Mouse (Mus musculus) olfactory bulb, adult 2 months (tissue): ENCODE measurements at regions not wholly inside any gene's neighbourhood (a gene's known extent, or its start where the extent isn't known, plus 50 kb on each side); places are given as distances from the start of the nearest gene placed in this dataset.

Experiments
- H3K27ac ChIP-seq: fragments of 200-500 bp; 2 replicates; pipeline ENCODE4 v1.5.1; 2012; ENCODE audit warnings: low read depth, low read length; ENCODE audit not compliant: insufficient read depth
- H3K4me1 ChIP-seq: fragments of 200-500 bp; 2 replicates; pipeline ENCODE4 v1.6.1; 2012; ENCODE audit warnings: low read length; ENCODE audit not compliant: control insufficient read depth, insufficient read depth
- H3K4me3 ChIP-seq: fragments of 200-500 bp; 2 replicates; pipeline ENCODE4 v1.5.1; 2012; ENCODE audit warnings: mild to moderate bottlenecking, low read depth, low read length, moderate library complexity; ENCODE audit not compliant: insufficient read depth
- CTCF ChIP-seq: fragments of 200-500 bp; IDR thresholded peaks from 2 replicates; pipeline ENCODE4 v1.5.1; 2012; ENCODE audit warnings: low read depth, mild to moderate bottlenecking, low read length, moderate library complexity; ENCODE audit not compliant: insufficient read depth
- POLR2A ChIP-seq: fragments of 200-500 bp; IDR thresholded peaks from 2 replicates; pipeline ENCODE4 v1.6.1; 2012; ENCODE audit warnings: mild to moderate bottlenecking, low read depth, low read length, moderate library complexity; ENCODE audit not compliant: insufficient read depth
- WGBS: fragments of 180-500 bp; shearing (Covaris S2); methylation state at CpG from one replicate; pipeline ENCODE4 v1.1.7; 2018; 5-methylcytosine and 5-hydroxymethylcytosine counted together

DNA sequence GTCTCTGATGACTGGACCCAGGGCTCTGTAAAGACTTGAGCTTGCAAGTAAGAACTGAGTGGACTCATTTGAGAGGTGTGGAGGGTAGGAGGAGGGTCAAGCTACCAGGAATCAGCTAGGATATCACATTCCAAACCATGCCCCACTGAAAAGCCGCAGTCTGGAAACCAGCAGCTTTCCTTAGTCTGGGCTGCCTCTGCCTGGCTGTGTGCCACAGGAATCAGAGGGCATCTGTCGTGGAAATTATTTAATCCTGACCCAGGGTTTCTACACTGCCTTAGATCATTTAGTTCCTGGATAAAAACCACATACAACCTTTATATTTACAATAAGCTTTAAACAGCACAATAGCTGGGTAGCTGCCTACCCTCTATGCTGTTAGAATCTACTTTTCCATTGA is 66.4 kb downstream of the Fam43a start:
- no peaks in the 10 kb centered on the region; the same call in none of the 2 replicates for H3K4me1 ChIP-seq
- H3K4me3 ChIP-seq: no peak overlapping the region
- TF ChIP-seq POLR2A (no peak), CTCF (no peak)
- WGBS: 67% methylated on average over 2 of the region's 2 CpGs
- no peak overlapping the region for H3K27ac ChIP-seq

DNA sequence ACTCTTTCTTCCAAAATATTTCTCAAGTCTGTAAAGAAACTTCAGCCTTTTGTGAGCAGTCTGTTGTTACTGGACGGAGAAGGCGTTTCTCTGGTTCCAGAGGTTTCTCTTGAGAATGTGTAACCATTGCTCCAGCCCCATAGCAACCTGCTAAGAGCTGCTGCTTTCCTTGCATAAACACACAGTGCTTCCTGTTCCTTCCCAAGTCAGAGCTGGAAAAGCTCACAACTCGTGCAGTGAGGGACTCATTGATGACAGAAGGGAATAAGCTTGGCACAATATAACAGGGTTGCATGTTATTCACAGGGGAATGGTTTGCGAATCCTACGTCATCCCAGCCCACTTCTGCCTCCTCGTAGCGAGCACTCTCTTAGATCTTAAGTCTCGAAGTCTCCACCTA is 70.4 kb downstream of the Fam43a start:
- Histone ChIP-seq H3K4me1 (peaks cover 9% of the 10 kb centered on the region), H3K4me3 (no peak overlapping the region), H3K27ac (no peak overlapping the region)
- TF ChIP-seq CTCF: no peak
- TF ChIP-seq POLR2A: no peak
- 59% methylated on average over 8 of the region's 8 CpGs for WGBS

DNA sequence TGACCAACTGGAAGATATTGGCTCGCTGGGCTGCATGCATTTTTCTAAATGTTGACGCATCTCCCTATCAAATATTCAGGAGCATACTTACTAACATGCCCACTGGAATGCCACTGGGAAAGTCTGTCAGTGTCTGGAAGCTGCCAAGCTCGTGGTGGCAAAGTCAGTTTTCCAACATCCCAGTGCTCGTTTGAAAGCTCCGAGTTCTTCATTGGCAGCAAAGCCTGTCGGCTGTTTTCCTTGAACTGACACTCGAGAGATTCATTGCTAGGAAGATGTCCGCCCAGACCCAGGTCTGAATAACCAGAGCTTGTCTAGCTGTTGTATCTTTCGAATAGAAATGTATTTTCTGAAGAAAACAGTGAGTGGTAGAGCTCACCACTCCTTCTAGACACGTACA is 72.1 kb downstream of the Fam43a start:
- H3K27ac ChIP-seq: no peak overlapping the region
- WGBS: 82% methylated on average over 10 of the region's 10 CpGs
- peaks cover 13% of the 10 kb centered on the region for H3K4me1 ChIP-seq

DNA sequence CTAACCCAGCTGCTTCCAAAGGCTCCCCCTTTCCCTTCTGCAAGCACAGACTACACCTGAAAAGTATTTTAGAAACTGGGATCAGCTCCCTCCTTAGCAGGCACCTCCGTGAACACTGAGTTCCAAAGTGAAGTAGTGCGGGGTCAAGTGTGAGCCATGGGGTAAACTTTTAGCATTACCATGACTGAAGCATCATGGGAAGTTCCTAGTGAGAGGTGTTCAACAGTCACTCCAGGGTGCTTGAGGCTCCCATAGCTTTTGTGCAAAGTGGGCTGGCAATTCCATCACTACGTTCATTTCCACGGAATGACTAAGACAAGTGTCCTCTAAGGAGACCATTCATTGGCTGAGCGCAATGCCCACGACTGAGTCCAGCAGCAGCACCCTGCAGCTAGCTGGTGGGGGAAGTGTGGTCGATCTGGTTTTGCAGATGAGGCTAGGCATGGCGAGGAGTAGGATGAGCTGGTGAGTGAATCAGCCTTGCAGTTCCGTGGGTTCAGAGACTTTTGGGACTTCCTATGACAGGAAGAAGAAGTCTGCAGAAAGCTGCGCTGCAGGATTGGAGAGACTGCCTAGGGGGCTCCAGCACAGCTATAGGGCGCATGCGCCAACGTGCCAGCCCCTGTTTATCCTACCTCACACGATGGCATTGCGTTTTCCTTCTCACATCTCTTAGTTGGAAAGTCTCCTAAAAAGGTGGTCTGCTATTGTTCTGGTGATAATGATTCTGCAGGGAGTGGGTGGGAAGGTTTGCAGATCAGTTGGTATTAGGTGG is 73.4 kb downstream of the Fam43a start:
- H3K4me3 ChIP-seq: no peak overlapping the region
- no peak overlapping the region for H3K27ac ChIP-seq
- H3K4me1 ChIP-seq: peaks cover 13% of the 10 kb centered on the region
- 58% methylated on average over 15 of the region's 15 CpGs for WGBS
- TF ChIP-seq POLR2A (no peak), CTCF (no peak)

More for the DNA sequence above, 72.1 kb downstream of the Fam43a start:
- no peak overlapping the region for H3K4me3 ChIP-seq
- TF ChIP-seq CTCF (no peak), POLR2A (no peak)

DNA sequence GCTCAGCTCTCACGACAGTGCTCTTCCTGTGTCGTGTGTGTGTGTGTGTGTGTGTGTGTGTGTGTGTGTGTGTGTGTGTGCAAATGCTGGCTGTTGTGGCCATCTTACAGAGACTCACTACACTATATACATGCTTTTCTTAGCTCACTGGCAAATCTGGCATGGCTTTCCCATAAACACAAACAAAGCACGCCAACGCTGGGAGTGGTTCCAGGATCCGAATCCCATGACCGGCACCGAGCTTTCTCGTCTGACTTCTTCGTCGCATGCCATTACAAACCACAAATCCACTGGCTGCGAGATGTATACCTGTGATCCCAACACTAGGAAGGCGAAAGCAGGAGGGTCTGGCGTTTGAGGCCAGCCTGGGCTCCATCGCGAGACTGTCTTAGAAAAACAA is 74.1 kb downstream of the Fam43a start:
- H3K4me3 ChIP-seq: no peak overlapping the region

DNA sequence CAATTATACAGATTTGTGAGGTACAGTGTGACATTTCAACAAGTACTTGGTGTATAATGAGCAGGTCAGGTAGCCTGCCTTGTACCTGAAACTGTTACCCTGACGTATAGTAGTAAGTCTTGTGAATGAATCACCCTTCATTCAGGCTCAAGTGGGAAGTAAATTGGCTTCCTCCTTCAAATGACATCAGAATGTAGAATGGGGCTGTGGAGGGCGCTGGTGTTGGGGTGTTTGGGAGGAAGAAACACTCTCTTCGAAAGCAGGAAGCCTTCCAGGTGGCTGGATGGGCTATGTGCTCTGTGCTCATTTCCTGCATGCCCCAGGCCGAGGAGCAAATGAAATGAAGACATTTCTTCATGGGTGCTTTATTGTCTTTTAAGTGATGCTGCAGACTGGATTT is 76.3 kb downstream of the Fam43a start:
- Histone ChIP-seq H3K4me1 (peaks cover 17% of the 10 kb centered on the region), H3K4me3 (no peak overlapping the region), H3K27ac (no peak overlapping the region)
- WGBS: 70% methylated on average over 4 of the region's 4 CpGs
- TF ChIP-seq CTCF: no peak
- TF ChIP-seq POLR2A: no peak

More for the DNA sequence above, 74.1 kb downstream of the Fam43a start:
- 66% methylated on average over 15 of the region's 15 CpGs for WGBS
- no peak for TF ChIP-seq CTCF
- TF ChIP-seq POLR2A: no peak
- Histone ChIP-seq H3K27ac (no peak overlapping the region), H3K4me1 (peaks cover 17% of the 10 kb centered on the region)

DNA sequence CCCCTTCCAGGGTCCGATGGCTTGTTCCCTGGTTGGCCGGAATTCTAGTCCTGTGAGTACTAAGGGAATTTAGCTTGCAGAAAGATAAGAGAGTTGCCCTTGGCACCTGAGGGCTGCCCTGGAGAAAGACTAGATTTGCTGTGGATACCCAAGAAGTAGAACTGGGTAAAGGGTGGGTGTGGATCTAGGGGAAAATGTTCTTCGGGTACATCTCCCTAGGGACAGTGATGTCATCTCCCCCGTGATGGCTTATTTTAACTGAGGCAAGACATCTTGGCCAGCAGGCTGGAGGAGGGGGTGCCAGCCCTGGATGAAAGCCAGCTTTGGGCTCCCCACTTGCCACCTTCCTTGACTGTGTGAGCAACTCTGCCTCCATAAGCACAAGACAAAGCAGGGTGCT is 77.5 kb downstream of the Fam43a start:
- TF ChIP-seq POLR2A (no peak), CTCF (no peak)
- H3K27ac ChIP-seq: no peak overlapping the region
- H3K4me3 ChIP-seq: no peak overlapping the region
- H3K4me1 ChIP-seq: peaks cover 17% of the 10 kb centered on the region
- WGBS: 90% methylated on average over 4 of the region's 4 CpGs

DNA sequence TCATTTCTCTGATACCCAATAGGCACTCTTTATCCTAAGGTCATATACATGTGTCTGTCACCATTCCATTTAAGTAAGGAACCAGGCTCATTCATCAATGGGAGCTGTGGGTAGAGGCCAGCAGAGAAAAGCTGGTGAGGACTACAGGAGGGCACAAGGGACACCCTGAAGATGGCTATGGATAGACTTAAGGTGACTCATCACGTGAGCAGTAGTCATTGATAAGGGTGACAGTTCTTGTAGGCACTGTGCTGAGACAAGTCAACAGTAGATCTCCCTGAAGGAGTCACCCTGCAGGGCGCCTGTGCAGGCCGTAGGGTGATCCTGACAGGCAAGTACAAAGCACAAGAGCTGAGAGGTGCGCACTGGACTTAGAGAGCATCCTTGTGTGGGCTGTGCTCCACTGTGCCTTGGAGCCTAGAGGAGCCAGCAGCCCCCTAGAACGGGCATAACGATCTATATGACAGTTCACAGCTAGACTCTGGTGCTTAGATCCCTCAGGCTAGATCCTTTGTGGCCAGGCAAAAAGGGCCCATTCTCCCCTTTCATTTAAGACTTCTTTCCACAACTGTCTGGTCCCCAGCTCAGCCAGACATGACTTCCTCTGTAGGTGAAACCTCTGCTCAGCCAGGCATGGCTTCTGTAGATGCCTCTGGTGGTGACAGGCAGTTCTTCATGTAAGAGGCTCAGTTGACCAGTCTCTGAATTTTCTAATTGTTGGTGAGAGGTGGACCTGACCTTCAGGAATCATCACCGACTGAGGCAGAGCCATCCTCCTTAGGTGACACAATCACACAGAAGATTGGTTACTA is 78.6 kb downstream of the Fam43a start:
- WGBS: 88% methylated on average over 7 of the region's 7 CpGs
- H3K4me3 ChIP-seq: no peak overlapping the region
- no peak overlapping the region for H3K27ac ChIP-seq
- no peak for TF ChIP-seq CTCF
- TF ChIP-seq POLR2A: no peak
- peaks cover 14% of the 10 kb centered on the region for H3K4me1 ChIP-seq
